Mouse (Mus musculus) embryonic facial prominence, embryonic 15.5 days (tissue): ENCODE measurements around the gene Rabgap1l. TPM values are rescaled to one million over a fixed set of nuclear protein-coding genes. Genes with fewer than 3 reads are reported as not detected.

Source experiments
- ATAC-seq: fragments of 200-750 bp; cut with Nextera tagmentation; 2 replicates; pipeline ENCODE4 v1.8.0; 2017; ENCODE audit warnings: low read depth, moderate TSS enrichment; ENCODE audit not compliant: insufficient number of reproducible peaks, low FRiP score, low TSS enrichment
- H3K27ac ChIP-seq: fragments of 300-500 bp; sonication (generic); replicated peaks from 2 replicates; pipeline ENCODE4 v1.5.1; 2015; ENCODE audit warnings: mild to moderate bottlenecking, inconsistent platforms
- H3K27me3 ChIP-seq: fragments of 300-500 bp; sonication (generic); 2 replicates; pipeline ENCODE4 v1.6.1; 2015; ENCODE audit warnings: inconsistent platforms
- H3K36me3 ChIP-seq: fragments of 300-500 bp; sonication (generic); 2 replicates; pipeline ENCODE4 v1.6.1; 2015; ENCODE audit warnings: mild to moderate bottlenecking, inconsistent platforms
- H3K4me1 ChIP-seq: fragments of 300-500 bp; sonication (generic); 2 replicates; pipeline ENCODE4 v1.6.1; 2015; ENCODE audit warnings: inconsistent platforms
- H3K4me2 ChIP-seq: fragments of 300-500 bp; sonication (generic); replicated peaks from 2 replicates; pipeline ENCODE4 v1.6.1; 2015; ENCODE audit warnings: mild to moderate bottlenecking, inconsistent platforms
- H3K4me3 ChIP-seq: fragments of 300-500 bp; sonication (generic); replicated peaks from 2 replicates; pipeline ENCODE4 v1.5.1; 2015; ENCODE audit warnings: mild to moderate bottlenecking, inconsistent platforms
- H3K9ac ChIP-seq: fragments of 300-500 bp; sonication (generic); 2 replicates; pipeline ENCODE4 v1.6.1; 2015; ENCODE audit warnings: inconsistent platforms
- H3K9me3 ChIP-seq: fragments of 300-500 bp; sonication (generic); replicated peaks from 2 replicates; pipeline ENCODE4 v1.6.1; 2016; ENCODE audit warnings: inconsistent platforms
- WGBS: fragments of 180-500 bp; shearing (Covaris S2); methylation state at CpG from one replicate; pipeline ENCODE4 v1.1.7; 2015; 5-methylcytosine and 5-hydroxymethylcytosine counted together
- microRNA counts: library from miRNA; unstranded; fragments of <30 nt; microRNA quantifications from one replicate; lab custom pipeline; 2016
- microRNA-seq: library from miRNA; unstranded; fragments of <30 nt; microRNA quantifications from one replicate; pipeline ENCODE4, GENCODE M21; 2016; ENCODE audit warnings: borderline number of aligned reads
- polyA plus RNA-seq: library from polyadenylated mRNA; unstranded; fragments of >200 nt; fragmentation: Nextera tagmentation; extraction: Ambion mirVana; gene quantifications from 2 replicates; pipeline ENCODE4 v1.2.1, GENCODE M21; 2015

Rabgap1l gene
- polyA plus RNA-seq, 1 experiment from 2014 or later, result 20.7 TPM

DNA sequence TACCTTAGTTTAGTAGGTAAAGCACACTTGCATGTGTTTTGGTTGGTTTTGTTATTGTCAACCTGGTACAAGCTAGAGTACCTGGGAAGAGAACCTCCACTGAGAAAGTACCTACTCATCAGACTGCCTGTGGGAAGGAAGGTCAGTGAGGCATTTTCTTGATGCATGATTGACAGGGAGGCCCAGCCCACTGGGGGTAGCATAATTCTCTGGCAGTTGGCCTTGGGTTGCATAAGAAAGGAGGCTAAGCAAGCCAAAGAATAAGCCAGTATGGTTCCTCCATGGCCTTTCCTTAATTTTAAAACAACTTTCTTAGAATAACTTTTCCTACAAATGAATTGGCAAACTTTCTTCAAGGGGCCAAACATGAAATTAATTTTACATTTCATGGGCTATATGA, 587.5 kb downstream of the Rabgap1l start:
- Histone ChIP-seq H3K4me3 (no peak overlapping the region), H3K9me3 (no peaks in the 10 kb centered on the region), H3K4me1 (peaks cover under 1% of the 10 kb centered on the region; the same call in 1 of the 2 replicates), H3K27ac (no peak overlapping the region), H3K27me3 (no peaks in the 10 kb centered on the region), H3K4me2 (no peak overlapping the region), H3K9ac (no peak overlapping the region), H3K36me3 (peaks cover 58% of the 10 kb centered on the region)
- no peak for ATAC-seq

DNA sequence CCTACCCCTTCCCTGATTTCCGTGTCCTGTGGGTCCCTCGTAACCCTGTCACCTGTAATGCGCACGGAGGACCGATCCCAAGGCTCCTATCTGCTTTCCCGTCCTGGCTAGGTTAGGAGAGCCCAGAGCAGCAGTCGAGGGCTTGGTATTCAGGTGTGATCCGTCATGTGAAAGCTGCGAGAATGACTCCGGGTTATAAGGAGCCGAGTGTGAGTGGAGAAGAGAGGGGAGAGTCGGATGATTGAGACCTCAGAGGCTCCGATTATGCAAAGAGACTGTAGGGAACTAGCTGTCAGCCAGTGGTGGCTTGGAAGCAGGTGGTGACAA, 597.7 kb downstream of the Rabgap1l start:
- Histone ChIP-seq H3K4me2 (peak overlapping the region; percentile 75), H3K9ac (peak overlapping the region; percentile 96), H3K27me3 (no peaks in the 10 kb centered on the region), H3K27ac (peak overlapping the region; percentile 83), H3K9me3 (no peaks in the 10 kb centered on the region), H3K36me3 (peaks cover 13% of the 10 kb centered on the region), H3K4me3 (peak overlapping the region; percentile 95), H3K4me1 (peaks cover 13% of the 10 kb centered on the region; the same call in 1 of the 2 replicates)
- ATAC-seq, result no peak
- under 1% methylated on average over 13 of the region's 13 CpGs for whole genome bisulfite sequencing

DNA sequence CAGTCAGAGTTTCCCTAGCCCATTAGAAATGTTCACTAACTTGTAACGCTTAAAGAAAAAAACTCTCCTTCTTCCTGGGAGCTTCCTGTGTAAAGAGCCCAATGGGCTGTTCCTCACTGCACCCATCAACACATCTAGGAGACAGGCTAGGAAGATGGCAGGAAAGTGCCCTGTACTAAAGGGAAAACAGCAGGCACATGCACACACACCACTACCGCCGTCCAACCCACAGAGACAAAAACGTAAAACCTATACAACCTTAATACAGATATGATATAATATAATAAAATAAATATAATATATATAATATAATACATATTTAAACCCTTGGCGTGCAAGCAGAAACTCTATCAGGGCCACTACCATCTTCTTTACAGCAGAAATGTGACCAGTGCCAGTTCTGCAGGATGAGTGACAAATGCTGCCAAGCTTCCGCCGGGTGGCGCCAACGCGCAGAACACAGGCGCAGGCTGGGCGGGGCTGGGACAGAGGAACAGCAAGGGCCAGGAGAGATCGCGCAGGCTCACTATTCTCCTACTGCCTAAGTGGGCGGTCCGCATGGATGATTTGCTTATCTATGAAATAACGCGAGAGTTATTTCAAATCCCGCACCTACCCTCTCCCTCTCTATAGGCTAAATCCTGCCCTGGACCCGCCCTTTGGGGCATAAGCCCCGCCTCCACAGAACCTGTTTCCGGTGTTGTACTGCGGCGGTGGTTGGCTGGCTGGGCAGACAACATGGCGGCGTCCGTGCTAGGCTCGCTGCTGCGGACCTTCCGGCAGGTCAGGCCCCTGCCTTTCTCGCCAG, 598.3 kb downstream of the Rabgap1l start, which contains the start of gene Mrps14:
Gene Mrps14 (plus strand): TSS at position 687 of the 808 bp plus-strand sequence.
- 6% methylated on average over 31 of the region's 31 CpGs for WGBS
- peak within 1 kb of the TSS; percentile 96 for H3K9ac ChIP-seq
- H3K4me2 ChIP-seq, result peak within 1 kb of the TSS; percentile 75
- peaks cover 13% of the 10 kb centered on the region; the same call in 1 of the 2 replicates for H3K4me1 ChIP-seq
- H3K9me3 ChIP-seq, result no peaks in the 10 kb centered on the region
- H3K36me3 ChIP-seq, result peaks cover 10% of the 10 kb centered on the region
- ATAC-seq, result peak; percentile 100
- no peaks in the 10 kb centered on the region for H3K27me3 ChIP-seq
- H3K4me3 ChIP-seq, result peak within 1 kb of the TSS; percentile 95
- H3K27ac ChIP-seq, result peak within 1 kb of the TSS; percentile 83

DNA sequence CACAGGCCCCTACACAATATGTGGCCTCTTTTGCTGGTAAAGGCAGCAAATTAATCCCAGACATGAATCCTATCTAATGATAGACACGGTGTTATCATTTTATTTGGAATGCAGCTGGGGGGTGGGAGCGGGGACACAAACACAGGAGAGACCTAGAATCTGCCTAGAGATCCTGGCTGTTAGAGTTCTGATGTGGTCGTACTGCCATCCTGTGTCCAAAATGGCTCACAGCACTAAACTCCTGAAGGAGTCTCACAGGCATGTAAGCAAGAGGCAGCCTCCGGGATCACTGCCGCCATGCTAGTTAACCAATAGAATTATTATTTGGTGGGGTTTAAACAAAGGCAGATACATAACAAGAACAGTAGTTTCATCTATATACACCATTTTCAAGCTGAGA, 608.5 kb downstream of the Rabgap1l start:
- H3K4me3 ChIP-seq, result no peak overlapping the region
- no peak overlapping the region for H3K27ac ChIP-seq
- H3K4me1 ChIP-seq, result peaks cover 4% of the 10 kb centered on the region
- WGBS, result 7% methylated on average over 5 of the region's 5 CpGs
- H3K36me3 ChIP-seq, result no peaks in the 10 kb centered on the region
- H3K4me2 ChIP-seq, result no peak overlapping the region
- no peaks in the 10 kb centered on the region for H3K9me3 ChIP-seq
- ATAC-seq, result no peak; the same call in 1 of the 2 replicates
- no peak overlapping the region for H3K9ac ChIP-seq
- no peaks in the 10 kb centered on the region for H3K27me3 ChIP-seq

DNA sequence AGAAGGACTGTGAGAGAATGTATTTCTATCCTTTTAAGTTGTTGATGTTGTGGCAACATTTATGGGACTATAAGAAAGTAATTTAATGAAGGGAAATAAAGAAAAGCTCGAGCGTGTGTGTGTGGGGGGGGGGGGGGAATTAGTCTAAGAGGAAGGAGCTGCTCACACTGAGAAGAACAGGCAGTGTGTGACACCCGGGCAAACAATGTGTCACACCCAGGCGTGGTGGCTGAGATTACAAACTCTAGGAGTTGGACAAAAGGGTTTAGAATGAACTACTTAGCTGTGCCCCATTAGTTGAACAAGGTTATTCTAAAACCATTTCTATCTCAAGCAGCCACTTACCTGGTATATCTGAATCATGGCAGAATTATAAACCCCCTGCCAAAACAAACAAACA, 611.8 kb downstream of the Rabgap1l start:
- 65% methylated on average over 4 of the region's 4 CpGs for WGBS

DNA sequence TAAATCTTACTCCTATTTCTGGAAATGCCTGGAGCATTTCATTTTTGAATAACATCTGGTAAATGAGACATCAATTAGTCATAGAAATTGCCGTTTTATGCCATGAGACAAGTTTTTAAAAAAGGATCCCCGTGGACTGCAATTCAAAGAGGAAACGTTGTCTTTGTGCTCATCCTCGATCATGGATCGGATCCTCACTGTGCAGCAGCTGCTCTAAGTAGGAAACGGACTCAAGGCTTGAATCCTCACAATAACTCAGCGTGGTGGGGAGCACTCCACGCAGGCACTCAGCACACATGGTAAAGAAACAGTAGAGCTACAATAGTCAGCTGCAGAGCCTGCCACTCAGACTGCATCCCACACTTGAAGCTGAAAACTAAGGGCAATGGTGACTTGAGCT, 616.1 kb downstream of the Rabgap1l start:
- no peaks in the 10 kb centered on the region for H3K36me3 ChIP-seq
- WGBS, result 38% methylated on average over 8 of the region's 8 CpGs
- no peaks in the 10 kb centered on the region for H3K27me3 ChIP-seq
- no peaks in the 10 kb centered on the region for H3K9me3 ChIP-seq
- H3K9ac ChIP-seq, result no peak overlapping the region
- H3K27ac ChIP-seq, result no peak overlapping the region
- H3K4me1 ChIP-seq, result peaks cover 6% of the 10 kb centered on the region
- no peak overlapping the region for H3K4me3 ChIP-seq
- H3K4me2 ChIP-seq, result no peak overlapping the region
- no peak for ATAC-seq

More for the DNA sequence above, 611.8 kb downstream of the Rabgap1l start:
- H3K9me3 ChIP-seq, result no peaks in the 10 kb centered on the region
- H3K27ac ChIP-seq, result no peak overlapping the region
- H3K4me3 ChIP-seq, result no peak overlapping the region
- no peak for ATAC-seq
- no peak overlapping the region for H3K9ac ChIP-seq
- no peaks in the 10 kb centered on the region for H3K36me3 ChIP-seq
- H3K4me2 ChIP-seq, result no peak overlapping the region
- H3K27me3 ChIP-seq, result no peaks in the 10 kb centered on the region
- H3K4me1 ChIP-seq, result peaks cover 7% of the 10 kb centered on the region

MicroRNA genes within 50 kb of the gene (microRNA counts, 519-probe panel; counts per million panel counts)
- microRNA mmu-miR-1927 (lab: Ali Mortazavi, UCI), result 1,547 counts per million, percentile 13 among the panel's probes with 10 or more counts

Small RNA genes lying within 50 kb of the gene (microRNA-seq; reads per million reads assigned to microRNA genes)
- 1.4 reads per million for gene Mir1927

Other genes starting within 250 kb of the Rabgap1l start
- gene Rc3h1, start 113.2 kb upstream of the Rabgap1l start, polyA plus RNA-seq, result 7.4 and 9.0 TPM in 2 replicates
- gene Serpinc1, start 185.4 kb upstream of the Rabgap1l start, polyA plus RNA-seq, result 2.5 and 2.7 TPM in 2 replicates
- 7.8 and 8.1 TPM in 2 replicates for gene Zbtb37, start 241.6 kb upstream of the Rabgap1l start, polyA plus RNA-seq